Mouse (Mus musculus) ES-Bruce4 (cell line): ENCODE measurements around the gene Zfp385b.

Experiments used
- CTCF ChIP-seq: IDR thresholded peaks from one replicate; pipeline ENCODE4 v1.8.1; 2011; ENCODE audit warnings: low read depth, low read length
- EP300 ChIP-seq: IDR thresholded peaks from 2 replicates; pipeline ENCODE4 v1.6.1; 2011; ENCODE audit warnings: low read depth, low read length; ENCODE audit not compliant: insufficient read depth
- POLR2A ChIP-seq: IDR thresholded peaks from one replicate; pipeline ENCODE4 v1.8.1; 2011; ENCODE audit warnings: low read length; ENCODE audit not compliant: insufficient read depth

GRCm38 (mm10) chr2:77583586-77583985, 235.9 kb downstream of the Zfp385b start:
- TF ChIP-seq CTCF (no peak), EP300 (no peak), POLR2A (no peak)
